Mouse (Mus musculus) CH12.LX (cell line): ENCODE measurements at regions not wholly inside any gene's neighbourhood (a gene's known extent, or its start where the extent isn't known, plus 50 kb on each side); places are given as distances from the start of the nearest gene placed in this dataset.

ENCODE experiments used
- BHLHE40 ChIP-seq: IDR thresholded peaks from 2 replicates; pipeline ENCODE4 v1.6.1; 2011; ENCODE audit warnings: mild to moderate bottlenecking, low read depth, low read length, improper control_type of control experiment
- CTCF ChIP-seq, 2 experiments: IDR thresholded peaks in 1 of 2; conservative IDR thresholded peaks in 1 of 2; 2 replicates each; pipeline ENCODE4 v1.5.1; 2011 to 2012; ENCODE audit warnings: low read depth in 2 of 2, low read length in 2 of 2, improper control_type of control experiment in 1 of 2, inconsistent platforms in 1 of 2, mild to moderate bottlenecking in 1 of 2, moderate library complexity in 1 of 2
- MYC ChIP-seq: IDR thresholded peaks from 2 replicates; pipeline ENCODE4 v1.6.1; 2011; ENCODE audit warnings: low read depth, mild to moderate bottlenecking, improper control_type of control experiment, low read length

DNA sequence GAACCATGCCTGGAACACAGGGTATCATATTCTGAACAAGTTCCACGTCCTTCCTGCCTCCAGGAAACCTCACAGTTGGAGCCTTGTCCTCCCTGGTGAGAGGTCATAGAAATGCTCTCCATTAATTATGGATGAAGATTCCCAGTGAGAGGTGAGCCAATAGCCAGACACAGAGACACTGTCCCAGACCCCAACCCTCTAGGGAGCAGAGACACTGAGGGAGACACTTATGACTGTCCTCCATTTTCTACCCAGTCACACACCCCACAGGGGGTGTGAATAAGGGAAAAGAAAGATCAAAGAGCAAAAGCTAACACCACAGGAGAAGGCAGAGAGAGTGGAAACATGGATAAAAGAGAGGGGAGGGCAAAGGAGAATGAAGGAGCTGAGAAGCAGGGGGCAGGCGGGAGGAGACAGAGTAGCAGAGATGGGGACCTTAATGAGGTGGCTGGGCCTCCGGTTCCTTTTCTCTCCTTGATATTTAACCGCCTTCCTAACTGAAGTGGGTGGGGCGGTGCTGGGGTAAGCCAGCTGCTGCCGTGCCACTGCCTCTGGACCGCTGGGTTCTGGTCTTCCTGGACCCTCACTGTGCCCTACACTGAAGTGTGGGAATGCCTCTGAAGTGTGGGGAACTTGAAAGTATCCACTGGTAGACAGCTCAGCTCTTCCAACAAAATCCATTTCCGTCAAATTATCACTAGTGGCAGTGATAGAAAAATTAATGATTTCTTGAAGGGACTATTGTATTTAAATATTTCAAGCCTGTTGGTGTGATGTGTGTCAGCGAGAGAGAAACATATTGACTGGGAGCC is 342.6 kb upstream of the Noct start:
- TF ChIP-seq MYC = no peak
- TF ChIP-seq CTCF (conservative IDR thresholded peaks at IDR 0.05 in 1 of 2, IDR thresholded peaks at IDR 0.05 in 1 of 2; ENCODE audit: low read depth in 2 of 2, low read length in 2 of 2) = no peak
- no peak for TF ChIP-seq BHLHE40
